Mouse (Mus musculus) embryonic fibroblast, embryonic 13.5 days (primary cell): Measurements from ENCODE around the gene Arid4b.

ENCODE experiments used
- CTCF ChIP-seq: IDR thresholded peaks from 2 replicates; pipeline ENCODE4 v1.5.1; 2011; ENCODE audit warnings: mild to moderate bottlenecking, control low read depth, low read length, moderate library complexity, borderline replicate concordance; ENCODE audit not compliant: insufficient read depth
- POLR2A ChIP-seq: IDR thresholded peaks from 2 replicates; pipeline ENCODE4 v1.6.1; 2011; ENCODE audit warnings: low read depth, mild to moderate bottlenecking, control low read depth, low read length, moderate library complexity

- TF ChIP-seq POLR2A (no peak), CTCF (no peak)
Measured at GRCm38 (mm10) chr13:14113746-14114528, 50.9 kb downstream of the Arid4b start.
